Mouse (Mus musculus) CH12.LX (cell line): ENCODE results near the gene Baiap2l1. TPM values are rescaled to one million over a fixed set of nuclear protein-coding genes. Genes with fewer than 3 reads are reported as not detected.

Experiments
- DNase-seq: peaks from one replicate; pipeline ENCODE4 v3.0.0-alpha.2; 2013; ENCODE audit errors: extremely low read depth
- H3K27ac ChIP-seq: 2 replicates; pipeline ENCODE4 v1.5.1; 2012; ENCODE audit warnings: low read depth, mild to moderate bottlenecking, control low read depth, moderate library complexity; ENCODE audit not compliant: insufficient read depth
- H3K27me3 ChIP-seq: replicated peaks from 2 replicates; pipeline ENCODE3; 2012; ENCODE audit warnings: inconsistent platforms
- H3K36me3 ChIP-seq, 2 experiments: replicated peaks in 1 of 2; 2 replicates each; pipeline versions ENCODE3 to v1.6.1; 2012; ENCODE audit warnings: inconsistent platforms in 1 of 2, low read length in 1 of 2, mild to moderate bottlenecking in 1 of 2, mixed read lengths in 1 of 2, moderate library complexity in 1 of 2; ENCODE audit not compliant: control insufficient read depth in 1 of 2, insufficient read depth in 1 of 2
- H3K4me1 ChIP-seq, 2 experiments: 2 replicates each; pipeline ENCODE4 v1.6.1; 2012; ENCODE audit warnings: inconsistent platforms in 1 of 2, moderate library complexity in 1 of 2; ENCODE audit not compliant: insufficient read depth in 2 of 2, control insufficient read depth in 1 of 2
- H3K4me2 ChIP-seq: 2 replicates; pipeline ENCODE4 v1.6.1; 2012; ENCODE audit warnings: low read depth, mild to moderate bottlenecking, control low read depth; ENCODE audit not compliant: poor library complexity, insufficient read depth, severe bottlenecking
- H3K4me3 ChIP-seq, 3 experiments: fragments of 150-350 bp in 1 of 3; sonication (generic) in 1 of 3; replicated peaks in 1 of 3; 2 replicates each; pipeline versions ENCODE3 to v1.5.1; 2011 to 2012; ENCODE audit warnings: low read depth in 2 of 3, low read length in 2 of 3, mild to moderate bottlenecking in 2 of 3, moderate library complexity in 2 of 3, control low read depth in 1 of 3, improper control_type of control experiment in 1 of 3, inconsistent platforms in 1 of 3, mixed read lengths in 1 of 3; ENCODE audit not compliant: poor library complexity in 1 of 3
- H3K79me2 ChIP-seq: replicated peaks from 2 replicates; pipeline ENCODE4 v1.6.1; 2012; ENCODE audit warnings: mild to moderate bottlenecking, moderate library complexity; ENCODE audit not compliant: control insufficient read depth, poor library complexity, insufficient read depth, severe bottlenecking; ENCODE audit errors: extremely low read depth
- H3K9ac ChIP-seq: 2 replicates; pipeline ENCODE4 v1.6.1; 2012; ENCODE audit warnings: low read depth, mild to moderate bottlenecking, control low read depth, moderate library complexity; ENCODE audit not compliant: insufficient read depth
- H3K9me3 ChIP-seq: replicated peaks from 2 replicates; pipeline ENCODE3; 2012; ENCODE audit warnings: low read length, inconsistent platforms, mixed read lengths
- BHLHE40 ChIP-seq: IDR thresholded peaks from 2 replicates; pipeline ENCODE4 v1.6.1; 2011; ENCODE audit warnings: mild to moderate bottlenecking, low read depth, low read length, improper control_type of control experiment
- E2F4 ChIP-seq: IDR thresholded peaks from 2 replicates; pipeline ENCODE4 v1.6.1; 2011; ENCODE audit warnings: low read depth, low read length, improper control_type of control experiment; ENCODE audit not compliant: insufficient replicate concordance
- EP300 ChIP-seq: IDR thresholded peaks from 2 replicates; pipeline ENCODE4 v1.6.1; 2011; ENCODE audit warnings: low read length, improper control_type of control experiment
- ETS1 ChIP-seq: conservative IDR thresholded peaks from 2 replicates; pipeline ENCODE4 v1.6.1; 2012; ENCODE audit warnings: low read depth, mild to moderate bottlenecking, inconsistent platforms, low read length, improper control_type of control experiment, moderate library complexity
- GABPA ChIP-seq: IDR thresholded peaks from 2 replicates; pipeline ENCODE4 v1.6.1; 2012; ENCODE audit warnings: low read depth, low read length, improper control_type of control experiment, inconsistent platforms; ENCODE audit not compliant: insufficient replicate concordance
- HCFC1 ChIP-seq: IDR thresholded peaks from 2 replicates; pipeline ENCODE4 v1.6.1; 2012; ENCODE audit warnings: low read depth, mild to moderate bottlenecking, inconsistent platforms, low read length, improper control_type of control experiment
- JUN ChIP-seq: IDR thresholded peaks from 2 replicates; pipeline ENCODE4 v1.6.1; 2011; ENCODE audit warnings: low read depth, mild to moderate bottlenecking, low read length, improper control_type of control experiment, moderate library complexity; ENCODE audit not compliant: insufficient read depth
- JUND ChIP-seq: conservative IDR thresholded peaks from 2 replicates; pipeline ENCODE4 v1.6.1; 2011; ENCODE audit warnings: low read depth, low read length, improper control_type of control experiment
- MAFK ChIP-seq: IDR thresholded peaks from 2 replicates; pipeline ENCODE4 v1.6.1; 2011; ENCODE audit warnings: low read length, improper control_type of control experiment; ENCODE audit not compliant: insufficient replicate concordance
- MAX ChIP-seq: IDR thresholded peaks from 2 replicates; pipeline ENCODE4 v1.6.1; 2011; ENCODE audit warnings: low read length, improper control_type of control experiment
- MYC ChIP-seq: IDR thresholded peaks from 2 replicates; pipeline ENCODE4 v1.6.1; 2011; ENCODE audit warnings: low read depth, mild to moderate bottlenecking, improper control_type of control experiment, low read length
- NELFE ChIP-seq: IDR thresholded peaks from 2 replicates; pipeline ENCODE4 v1.6.1; 2011; ENCODE audit warnings: low read depth, low read length, improper control_type of control experiment
- NRF1 ChIP-seq: IDR thresholded peaks from 2 replicates; pipeline ENCODE4 v1.6.1; 2014; ENCODE audit warnings: low read depth, mild to moderate bottlenecking, inconsistent platforms, low read length, improper control_type of control experiment, moderate library complexity
- POLR2A ChIP-seq: IDR thresholded peaks from 2 replicates; pipeline ENCODE4 v1.6.1; 2011; ENCODE audit warnings: low read depth, mild to moderate bottlenecking, improper control_type of control experiment, low read length
- POLR2AphosphoS2 ChIP-seq: IDR thresholded peaks from 2 replicates; pipeline ENCODE4 v1.6.1; 2011; ENCODE audit warnings: low read depth, low read length, improper control_type of control experiment
- RCOR1 ChIP-seq: conservative IDR thresholded peaks from 2 replicates; pipeline ENCODE4 v1.6.1; 2012; ENCODE audit warnings: low read depth, mild to moderate bottlenecking, inconsistent platforms, low read length, improper control_type of control experiment
- TBP ChIP-seq: conservative IDR thresholded peaks from 2 replicates; pipeline ENCODE4 v1.6.1; 2011; ENCODE audit warnings: low read depth, low read length, improper control_type of control experiment
- UBTF ChIP-seq: IDR thresholded peaks from 2 replicates; pipeline ENCODE4 v1.6.1; 2012; ENCODE audit warnings: low read depth, mild to moderate bottlenecking, inconsistent platforms, low read length, improper control_type of control experiment, moderate library complexity
- ZMIZ1 ChIP-seq: IDR thresholded peaks from 2 replicates; pipeline ENCODE4 v1.6.1; 2012; ENCODE audit warnings: low read depth, mild to moderate bottlenecking, inconsistent platforms, low read length, improper control_type of control experiment
- dilution Hi-C: fragments of 300-500 bp; cut with MboI; formaldehyde crosslinking; loops from 2 replicates; pipeline ENCODE4 v1.14.3; 2020; ENCODE audit warnings: low sequenced_read_pairs; ENCODE audit not compliant: extremely low pct_unique_long_range_greater_than_20kb, extremely low pct_ligation_motif_present
- in situ Hi-C: fragments of 300-500 bp; cut with MboI; formaldehyde crosslinking; loops from 3 replicates; pipeline ENCODE4 v1.14.3; 2019; ENCODE audit warnings: low sequenced_read_pairs, low pct_ligation_motif_present, low pct_unique_long_range_greater_than_20kb, mixed read lengths
- polyA plus RNA-seq: library from polyadenylated mRNA; unstranded; fragments of >175 nt; gene quantifications from 2 replicates; pipeline ENCODE4 v1.2.1, GENCODE M21; 2012; ENCODE audit warnings: low read depth; ENCODE audit not compliant: insufficient read length
- total RNA-seq, 2 experiments: library from RNA; depleted of rRNA; stranded (reverse); fragments of 300-350 nt in 1 of 2; fragments of >200 nt in 1 of 2; gene quantifications; 2 replicates each; pipeline ENCODE4 v1.2.3; 2012 to 2014

The Baiap2l1 gene
- total and polyA plus RNA-seq, 3 experiments: 0.04 to 0.40 (median 0.11) TPM

DNA sequence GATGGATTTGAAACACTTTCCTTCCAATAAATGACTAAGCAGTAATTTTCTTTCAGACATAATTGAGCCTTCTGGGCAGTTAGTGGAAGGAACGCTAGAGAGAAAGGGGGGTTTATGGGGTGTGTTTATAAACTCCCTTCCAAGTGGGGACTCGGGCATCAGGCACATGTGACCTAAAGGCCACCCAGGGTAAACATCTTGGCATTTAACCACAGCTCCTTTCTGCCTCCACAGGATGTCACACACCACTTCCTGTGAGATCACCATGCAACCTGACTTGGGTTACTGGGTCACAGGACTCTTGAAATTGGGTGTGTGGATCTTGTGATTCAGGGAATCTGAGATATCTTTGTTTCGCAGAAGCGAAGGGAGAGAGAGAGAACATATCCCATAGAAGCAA lies 136.6 kb downstream of the Baiap2l1 start:
- H3K36me3 ChIP-seq: peaks cover 0 to 18% of the 10 kb centered on the region in 2 experiments
- H3K9me3 ChIP-seq: no peaks in the 10 kb centered on the region
- dilution Hi-C loops: no loop called here
- H3K4me3 ChIP-seq: no peak overlapping the region
- H3K4me2 ChIP-seq: no peak overlapping the region
- no peaks in the 10 kb centered on the region for H3K79me2 ChIP-seq
- no peak overlapping the region for H3K27ac ChIP-seq
- in situ Hi-C loops: loop anchor here (25.0 kb wide), 1 partner anchor 516 kb away; no protein-coding TSS in a partner anchor
- DNase-seq: peak; percentile 16
- H3K4me1 ChIP-seq: peaks cover 2 to 27% of the 10 kb centered on the region in 2 experiments; a peak in 2 of 4 replicates
- TF ChIP-seq POLR2AphosphoS2 (no peak), BHLHE40 (peak; percentile 34; the same call in 1 of the 2 replicates), NELFE (no peak), RCOR1 (no peak), MAFK (no peak)
- H3K27me3 ChIP-seq: no peaks in the 10 kb centered on the region
- no peak overlapping the region for H3K9ac ChIP-seq

DNA sequence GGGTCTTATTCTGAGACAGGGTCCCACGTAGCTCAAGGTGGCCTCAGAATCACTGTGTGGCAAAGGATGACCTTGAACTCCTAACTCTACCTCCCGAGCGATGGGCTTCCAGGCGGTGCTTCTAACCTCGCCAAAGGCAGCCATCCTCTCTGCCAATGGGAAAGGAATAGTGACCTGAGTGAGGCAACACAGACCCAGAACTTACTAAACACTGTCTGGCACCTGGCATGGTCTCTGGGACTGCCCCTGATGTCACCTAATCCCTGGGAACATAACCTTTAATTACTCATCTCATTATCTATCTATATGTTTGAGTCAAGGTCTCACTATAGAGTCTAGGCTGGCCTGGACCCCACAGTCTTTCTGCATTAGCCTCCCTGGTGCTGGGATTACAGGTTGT lies 138.0 kb downstream of the Baiap2l1 start:
- Histone ChIP-seq H3K79me2 (no peaks in the 10 kb centered on the region), H3K27me3 (no peaks in the 10 kb centered on the region)
- dilution Hi-C loops: no loop called here
- in situ Hi-C loops: loop anchor here (25.0 kb wide), 1 partner anchor 517 kb away; no protein-coding TSS in a partner anchor
- TF ChIP-seq EP300: no peak
- no peak for TF ChIP-seq POLR2A
- no peak for TF ChIP-seq ZMIZ1
- TF ChIP-seq POLR2AphosphoS2: no peak
- no peak for TF ChIP-seq RCOR1
- TF ChIP-seq, all 38 proteins: peak for 0
- Histone ChIP-seq H3K4me3 (no peak overlapping the region), H3K27ac (no peak overlapping the region), H3K9me3 (no peaks in the 10 kb centered on the region), H3K9ac (no peak overlapping the region), H3K36me3 (peaks cover 0 to 28% of the 10 kb centered on the region in 2 experiments), H3K4me1 (peaks cover 10 to 39% of the 10 kb centered on the region in 2 experiments), H3K4me2 (no peak overlapping the region)
- no peak for DNase-seq

DNA sequence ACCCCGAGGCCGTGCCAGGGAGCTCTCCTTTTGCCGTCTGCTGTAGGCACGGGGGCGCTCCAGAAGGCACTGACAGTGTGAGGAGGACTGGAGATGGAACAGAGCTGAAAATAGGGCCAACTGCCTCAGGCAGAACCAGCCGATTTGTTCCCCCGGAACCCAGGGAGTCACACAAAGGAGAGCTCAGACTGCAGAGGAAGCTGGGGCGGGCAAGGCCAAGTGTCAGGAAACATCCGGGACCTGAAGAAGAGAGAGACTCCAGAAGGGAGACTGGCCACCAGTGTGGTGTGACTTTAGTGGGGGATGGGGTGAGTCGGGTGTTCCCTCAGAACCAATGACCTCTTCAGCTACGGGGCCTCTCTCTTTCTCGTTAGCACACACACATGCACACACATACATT lies 138.6 kb downstream of the Baiap2l1 start:
- dilution Hi-C loops: no loop called here
- Histone ChIP-seq H3K79me2 (no peaks in the 10 kb centered on the region), H3K9me3 (no peaks in the 10 kb centered on the region), H3K36me3 (peaks cover 0 to 31% of the 10 kb centered on the region in 2 experiments), H3K4me3 (no peak overlapping the region), H3K27me3 (no peaks in the 10 kb centered on the region), H3K4me2 (no peak overlapping the region), H3K4me1 (peaks cover 13 to 42% of the 10 kb centered on the region in 2 experiments), H3K27ac (no peak overlapping the region), H3K9ac (no peak overlapping the region)
- no peak for TF ChIP-seq MYC
- TF ChIP-seq E2F4: no peak
- TF ChIP-seq JUN: no peak
- no peak for TF ChIP-seq ETS1
- TF ChIP-seq UBTF: no peak
- TF ChIP-seq MAX: no peak
- TF ChIP-seq POLR2A: no peak
- no peak for TF ChIP-seq ZMIZ1
- no peak for TF ChIP-seq NRF1
- no peak for TF ChIP-seq TBP
- TF ChIP-seq GABPA: no peak
- TF ChIP-seq HCFC1: no peak
- no peak for TF ChIP-seq JUND
- in situ Hi-C loops: loop anchor here (25.0 kb wide), 1 partner anchor 518 kb away; no protein-coding TSS in a partner anchor
- no peak for DNase-seq
